Comparison of ENCODE assay signal across 8 mouse cellular contexts in genomic region chr7:30012956-30013363, GRCm38 (mm10). TPM values are rescaled to one million over a fixed set of nuclear protein-coding genes. Genes with fewer than 3 reads are reported as not detected.
DNase-seq lines count a peak whose midpoint lies in the region; ATAC-seq and TF ChIP-seq lines count a peak whose summit lies in the region.

No protein-coding gene starts in this region.

- H3K36me3 ChIP-seq in liver, embryonic 14.5 days (replicated peaks; ENCODE audit: control insufficient read depth, insufficient read depth, low read depth) = peaks cover 17% of the 10 kb centered on the region
- peaks cover 25% of the 10 kb centered on the region for H3K36me3 ChIP-seq in intestine, embryonic 15.5 days
- peaks cover 16% of the 10 kb centered on the region for H3K36me3 ChIP-seq in neural tube, embryonic 11.5 days (ENCODE audit: control insufficient read depth, insufficient read depth, low read length)

- intact Hi-C loops in left cerebral cortex, postnatal 14 days (cut with DNase I) = loop anchor here (10.0 kb wide), 2 partner anchors 52 to 152 kb away; partner anchors contain the start of gene Zfp146

- peak in 1 of 3 experiments; percentile 20 for DNase-seq in liver, embryonic 14.5 days (ENCODE audit: low read depth in 3 of 3, low spot score in 3 of 3)
- no peak for DNase-seq in liver
- peak; percentile 85 for DNase-seq in brain, embryonic 14.5 days (ENCODE audit: low read depth)
- DNase-seq in forelimb bud, embryonic 11.5 days (ENCODE audit: low read depth, low spot score) = peak; percentile 51
- DNase-seq in left cerebral cortex, postnatal 14 days (ENCODE audit: low spot score in 2 of 2) = peak; percentile 75 to 79
- DNase-seq in neural tube, embryonic 11.5 days (ENCODE audit: low spot score) = peak; percentile 42
- DNase-seq in thymus, postnatal 36 days = peak; percentile 20 to 30

- TF ChIP-seq CTCF in liver, embryonic 14.5 days (IDR thresholded peaks at IDR 0.05; ENCODE audit: low read depth) = peak; percentile 61
- TF ChIP-seq CTCF in brain, embryonic 14.5 days (IDR thresholded peaks at IDR 0.05; ENCODE audit: borderline replicate concordance, extremely low read depth, insufficient read depth, insufficient read length) = peak; percentile 72; the same call in 1 of the 2 replicates

- H3K9me3 ChIP-seq in liver, embryonic 14.5 days (ENCODE audit: control insufficient read depth, low read length) = no peaks in the 10 kb centered on the region
- H3K9me3 ChIP-seq in intestine, embryonic 15.5 days = no peaks in the 10 kb centered on the region
- H3K9me3 ChIP-seq in neural tube, embryonic 11.5 days (ENCODE audit: control insufficient read depth, low read length) = no peaks in the 10 kb centered on the region

- no peak overlapping the region for H3K27ac ChIP-seq in liver, embryonic 14.5 days
- H3K27ac ChIP-seq in intestine, embryonic 15.5 days = no peak overlapping the region
- no peak overlapping the region for H3K27ac ChIP-seq in neural tube, embryonic 11.5 days (ENCODE audit: low read depth, low read length)

- no peak overlapping the region for H3K4me3 ChIP-seq in liver, embryonic 14.5 days (ENCODE audit: insufficient read depth in 1 of 2, low read depth in 2 of 2, low read length in 2 of 2)
- no peak overlapping the region for H3K4me3 ChIP-seq in intestine, embryonic 15.5 days (replicated peaks)
- no peak overlapping the region for H3K4me3 ChIP-seq in neural tube, embryonic 11.5 days (ENCODE audit: low read depth, low read length)

- no peak for ATAC-seq in liver, embryonic 14.5 days (ENCODE audit: insufficient read depth)
- ATAC-seq in intestine, embryonic 15.5 days = peak; percentile 35; the same call in 1 of the 2 replicates
- ATAC-seq in neural tube, embryonic 11.5 days (ENCODE audit: insufficient read depth, low FRiP score, low TSS enrichment) = no peak

- H3K9ac ChIP-seq in liver, embryonic 14.5 days (replicated peaks) = no peak overlapping the region
- H3K9ac ChIP-seq in intestine, embryonic 15.5 days = no peak overlapping the region
- no peak overlapping the region for H3K9ac ChIP-seq in neural tube, embryonic 11.5 days (ENCODE audit: low read length)

- H3K4me2 ChIP-seq in liver, embryonic 14.5 days (ENCODE audit: low read depth) = no peak overlapping the region
- H3K4me2 ChIP-seq in intestine, embryonic 15.5 days (replicated peaks) = no peak overlapping the region
- H3K4me2 ChIP-seq in neural tube, embryonic 11.5 days (ENCODE audit: low read depth) = no peak overlapping the region

- no peaks in the 10 kb centered on the region for H3K27me3 ChIP-seq in liver, embryonic 14.5 days (ENCODE audit: control insufficient read depth, insufficient read depth, low read length)
- H3K27me3 ChIP-seq in intestine, embryonic 15.5 days (replicated peaks) = no peaks in the 10 kb centered on the region
- no peaks in the 10 kb centered on the region for H3K27me3 ChIP-seq in neural tube, embryonic 11.5 days (ENCODE audit: control insufficient read depth, insufficient read depth, low read length)

- no peak for TF ChIP-seq EP300 in liver, embryonic 14.5 days (IDR thresholded peaks at IDR 0.05; ENCODE audit: low read depth)

- TF ChIP-seq POLR2A in brain, embryonic 14.5 days (IDR thresholded peaks at IDR 0.05; ENCODE audit: borderline replicate concordance, extremely low read depth, insufficient read depth, insufficient read length, poor library complexity, severe bottlenecking) = no peak

- H3K4me1 ChIP-seq in liver, embryonic 14.5 days (replicated peaks; ENCODE audit: control insufficient read depth in 2 of 2, insufficient read depth in 2 of 2, low read length in 1 of 2) = no peaks in the 10 kb centered on the region
- H3K4me1 ChIP-seq in intestine, embryonic 15.5 days (replicated peaks) = peaks cover 21% of the 10 kb centered on the region
- peaks cover 6% of the 10 kb centered on the region for H3K4me1 ChIP-seq in neural tube, embryonic 11.5 days (ENCODE audit: control insufficient read depth, insufficient read depth, low read length)

- 64% methylated on average over 4 of the region's 4 CpGs for WGBS in liver, embryonic 14.5 days (ENCODE audit: insufficient replicate concordance)
- 83% methylated on average over 4 of the region's 4 CpGs for WGBS in intestine, embryonic 15.5 days
- WGBS in neural tube, embryonic 11.5 days = 89% methylated on average over 4 of the region's 4 CpGs

RNA-seq across cellular contexts. Expression of gene Zfp568, which starts 29.2 kb away (rescaled TPM):
- polyA plus RNA-seq in liver, embryonic 14.5 days (2012; rRNA removed) = 4.5 and 6.1 TPM in 2 replicates
- polyA plus RNA-seq in liver, embryonic 14.5 days (2014; fragmentation: Nextera tagmentation; extraction: Ambion mirVana) = 7.0 and 8.2 TPM in 2 replicates
- polyA plus RNA-seq in brain, embryonic 14.5 days (2012; rRNA removed) = 6.4 and 7.2 TPM in 2 replicates
- polyA plus RNA-seq in intestine, embryonic 15.5 days (2015; fragmentation: Nextera tagmentation; extraction: Ambion mirVana) = 15.1 and 15.5 TPM in 2 replicates
- total RNA-seq in left cerebral cortex, postnatal 14 days (2021) = 1 to 10 TPM; 3.7 TPM
- 19.5 and 21.5 TPM in 2 replicates for polyA plus RNA-seq in neural tube, embryonic 11.5 days (2014; fragmentation: Nextera tagmentation; extraction: Ambion mirVana)

RNA-seq across cellular contexts. Expression of gene Zfp14, which starts 38.2 kb away (rescaled TPM):
- polyA plus RNA-seq in liver, embryonic 14.5 days (2012; rRNA removed) = 0.24 and 0.38 TPM in 2 replicates
- 0.21 and 0.27 TPM in 2 replicates for polyA plus RNA-seq in liver, embryonic 14.5 days (2014; fragmentation: Nextera tagmentation; extraction: Ambion mirVana)
- polyA plus RNA-seq in brain, embryonic 14.5 days (2012; rRNA removed) = 12.6 and 13.0 TPM in 2 replicates
- 2.7 and 2.9 TPM in 2 replicates for polyA plus RNA-seq in intestine, embryonic 15.5 days (2015; fragmentation: Nextera tagmentation; extraction: Ambion mirVana)
- total RNA-seq in left cerebral cortex, postnatal 14 days (2021) = 1 to 10 TPM; 6.6 to 7.0 TPM
- polyA plus RNA-seq in neural tube, embryonic 11.5 days (2014; fragmentation: Nextera tagmentation; extraction: Ambion mirVana) = 5.3 and 5.7 TPM in 2 replicates

RNA-seq across cellular contexts. Expression of gene Zfp74, which starts 59.1 kb away (rescaled TPM):
- polyA plus RNA-seq in liver, embryonic 14.5 days (2012; rRNA removed) = 1.5 and 1.7 TPM in 2 replicates
- polyA plus RNA-seq in liver, embryonic 14.5 days (2014; fragmentation: Nextera tagmentation; extraction: Ambion mirVana) = 0.85 and 1.8 TPM in 2 replicates
- 11.0 and 14.3 TPM in 2 replicates for polyA plus RNA-seq in brain, embryonic 14.5 days (2012; rRNA removed)
- polyA plus RNA-seq in intestine, embryonic 15.5 days (2015; fragmentation: Nextera tagmentation; extraction: Ambion mirVana) = 6.6 and 7.8 TPM in 2 replicates
- 10 to 100 TPM; 19.9 to 21.4 TPM for total RNA-seq in left cerebral cortex, postnatal 14 days (2021)
- 11.0 and 12.9 TPM in 2 replicates for polyA plus RNA-seq in neural tube, embryonic 11.5 days (2014; fragmentation: Nextera tagmentation; extraction: Ambion mirVana)

RNA-seq across cellular contexts. Expression of gene Zfp82, which starts 59.7 kb away (rescaled TPM):
- 0.22 and 0.50 TPM in 2 replicates for polyA plus RNA-seq in liver, embryonic 14.5 days (2012; rRNA removed)
- 1.2 and 1.8 TPM in 2 replicates for polyA plus RNA-seq in liver, embryonic 14.5 days (2014; fragmentation: Nextera tagmentation; extraction: Ambion mirVana)
- 3.2 and 4.9 TPM in 2 replicates for polyA plus RNA-seq in brain, embryonic 14.5 days (2012; rRNA removed)
- polyA plus RNA-seq in intestine, embryonic 15.5 days (2015; fragmentation: Nextera tagmentation; extraction: Ambion mirVana) = 3.9 and 4.5 TPM in 2 replicates
- total RNA-seq in left cerebral cortex, postnatal 14 days (2021) = 1 to 10 TPM; 2.7 to 4.3 TPM
- 8.3 and 9.9 TPM in 2 replicates for polyA plus RNA-seq in neural tube, embryonic 11.5 days (2014; fragmentation: Nextera tagmentation; extraction: Ambion mirVana)
